Mouse (Mus musculus): ENCODE results near the gene Kcnj5.

DNA sequence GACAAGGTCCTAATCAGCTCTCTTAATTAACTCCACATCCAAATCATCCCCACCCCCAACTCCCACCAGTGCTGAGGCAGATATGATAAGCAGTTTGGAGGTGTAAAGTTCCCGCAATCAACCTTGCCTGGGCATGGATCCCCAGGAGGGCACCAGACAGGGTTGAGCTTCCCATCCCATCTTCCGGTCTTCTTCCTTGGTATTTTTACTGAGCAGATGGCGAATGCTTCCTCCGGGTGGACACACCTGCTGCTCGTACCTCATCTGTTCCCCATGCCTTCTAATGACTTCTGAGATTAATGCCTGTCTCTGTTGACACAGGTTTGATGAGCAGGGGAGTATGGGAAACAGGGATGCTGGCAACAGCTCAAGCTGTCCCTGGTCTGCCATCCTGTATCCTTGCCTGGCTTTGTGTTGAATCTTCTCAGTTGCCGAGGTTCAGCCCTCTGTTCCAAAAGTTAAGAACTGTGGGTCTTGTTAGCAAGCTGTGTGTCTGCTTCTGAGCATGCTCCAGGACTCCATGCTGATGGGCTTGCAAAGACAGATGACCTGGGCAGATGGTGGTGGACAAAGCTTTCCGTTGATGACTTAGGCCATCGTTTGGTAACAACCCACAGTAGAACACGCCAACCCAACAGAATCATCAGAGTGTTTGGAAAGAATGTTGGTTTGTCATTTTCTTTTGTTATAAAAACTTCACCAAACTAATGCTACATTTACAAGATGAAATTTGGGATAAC is 48.9 kb downstream of the Kcnj5 start:
- TF ChIP-seq CTCF (IDR thresholded peaks at IDR 0.05; ENCODE audit: low read depth) (no peak), EP300 (IDR thresholded peaks at IDR 0.05; ENCODE audit: low read depth) (no peak)

Data from liver, postnatal 0 days (tissue).